Mouse (Mus musculus) lung, postnatal 4 days (tissue): ENCODE results near the gene B230104I21Rik.
A peak's percentile ranks its signal among the peaks of the same experiment; 100 is the strongest.

Experiments
- DNase-seq, 2 experiments: peaks; one replicate each; pipeline ENCODE4 v3.0.0; 2021

The B230104I21Rik gene

DNA sequence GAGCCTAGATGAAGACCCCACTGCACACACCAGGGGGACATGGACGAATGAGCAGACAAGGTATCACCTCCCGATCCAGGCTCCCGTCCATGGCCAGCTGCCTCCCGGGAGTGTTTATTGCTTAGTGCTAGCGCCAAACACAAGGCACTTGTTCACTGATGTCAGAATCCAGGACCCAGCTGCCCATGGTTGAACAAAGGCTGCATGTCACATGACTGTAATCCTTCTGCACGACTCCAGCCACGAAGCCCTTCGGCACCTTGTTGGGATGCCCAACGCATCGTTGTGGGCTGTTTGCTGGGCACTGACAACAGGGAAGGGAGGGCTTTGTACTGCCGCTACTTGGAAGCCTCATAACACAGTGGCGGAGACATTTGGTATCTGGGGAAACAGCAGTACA lies at the start of gene B230104I21Rik:
B230104I21Rik (plus strand) TSS at position 367 of the 400 bp plus-strand sequence.
- DNase-seq: no peak

DNA sequence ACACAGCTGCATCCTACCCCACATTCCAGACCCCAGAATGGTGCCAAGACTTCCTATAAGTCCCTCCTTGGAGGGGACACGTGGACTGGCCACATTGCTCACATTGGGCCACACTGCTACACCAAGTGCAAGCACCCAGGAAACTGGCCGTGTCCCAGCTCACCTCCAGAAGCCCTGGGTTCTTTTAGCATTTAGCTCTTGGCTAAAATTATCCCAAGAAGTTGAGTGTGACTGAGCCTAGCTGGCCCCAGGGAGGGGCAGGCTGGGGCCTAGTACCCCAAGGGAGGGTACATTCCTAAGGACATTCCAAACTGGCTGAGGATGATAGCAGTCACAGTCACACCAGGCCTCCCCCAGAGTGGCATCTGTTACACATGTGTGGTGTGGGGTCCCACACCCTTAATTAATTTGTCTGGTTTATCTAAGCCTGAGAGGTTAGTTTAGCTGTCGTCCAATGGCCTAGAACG lies 42.2 kb upstream of the B230104I21Rik start:
- DNase-seq: peak in 1 of 2 experiments; percentile 51

- no peak for DNase-seq
These were observed 41.6 kb upstream of the B230104I21Rik start for GRCm38 (mm10) chr4:154294262-154294731.

DNA sequence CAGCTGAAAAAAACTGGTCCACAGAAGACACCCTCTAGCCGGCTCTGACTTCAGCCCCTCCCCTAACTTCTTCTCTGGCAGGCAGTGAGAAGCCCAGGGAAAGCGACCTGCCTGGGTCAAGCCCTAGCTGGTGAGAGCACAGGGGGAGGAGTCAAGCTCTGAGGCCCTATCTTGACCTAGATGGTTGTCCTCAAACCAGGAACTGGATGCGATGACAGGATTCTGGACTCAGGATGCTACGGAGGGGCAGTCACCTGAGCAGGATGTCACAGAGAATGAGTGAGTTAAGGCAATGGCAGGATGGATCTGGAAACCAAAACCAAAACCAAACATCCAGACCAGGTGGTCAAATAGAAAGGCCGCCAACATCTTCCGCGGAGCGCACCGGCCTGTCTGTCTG lies 38.2 kb upstream of the B230104I21Rik start:
- DNase-seq: peak in 1 of 2 experiments; percentile 34

GRCm38 (mm10) chr4:154299541-154300271 lies 36.2 kb upstream of the B230104I21Rik start:
- DNase-seq: peak; percentile 73 to 89

GRCm38 (mm10) chr4:154301466-154301881 lies 34.5 kb upstream of the B230104I21Rik start, which contains the start of gene Arhgef16:
Arhgef16 (minus strand) TSS chr4:154301676.
- peak in 1 of 2 experiments; percentile 55 for DNase-seq

DNA sequence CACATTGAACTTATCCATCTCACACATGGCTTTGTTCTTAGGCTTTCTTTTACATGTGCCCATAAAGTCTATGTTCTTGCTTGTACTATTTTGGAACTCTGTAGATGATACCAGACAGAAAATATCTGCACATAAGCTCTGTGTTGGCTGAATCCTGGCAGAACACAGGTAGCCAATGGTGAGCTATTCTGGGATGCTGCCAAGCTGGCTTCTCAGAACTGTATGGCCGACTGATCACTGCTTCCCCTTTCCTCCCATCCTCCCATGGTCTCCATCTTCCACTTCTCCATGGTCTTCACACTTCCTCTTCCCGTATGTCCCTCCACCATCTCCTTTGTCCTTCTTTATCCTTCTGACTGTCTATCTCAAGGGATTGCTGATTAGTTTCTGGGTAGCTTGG lies 26.8 kb upstream of the B230104I21Rik start:
- DNase-seq: no peak

DNA sequence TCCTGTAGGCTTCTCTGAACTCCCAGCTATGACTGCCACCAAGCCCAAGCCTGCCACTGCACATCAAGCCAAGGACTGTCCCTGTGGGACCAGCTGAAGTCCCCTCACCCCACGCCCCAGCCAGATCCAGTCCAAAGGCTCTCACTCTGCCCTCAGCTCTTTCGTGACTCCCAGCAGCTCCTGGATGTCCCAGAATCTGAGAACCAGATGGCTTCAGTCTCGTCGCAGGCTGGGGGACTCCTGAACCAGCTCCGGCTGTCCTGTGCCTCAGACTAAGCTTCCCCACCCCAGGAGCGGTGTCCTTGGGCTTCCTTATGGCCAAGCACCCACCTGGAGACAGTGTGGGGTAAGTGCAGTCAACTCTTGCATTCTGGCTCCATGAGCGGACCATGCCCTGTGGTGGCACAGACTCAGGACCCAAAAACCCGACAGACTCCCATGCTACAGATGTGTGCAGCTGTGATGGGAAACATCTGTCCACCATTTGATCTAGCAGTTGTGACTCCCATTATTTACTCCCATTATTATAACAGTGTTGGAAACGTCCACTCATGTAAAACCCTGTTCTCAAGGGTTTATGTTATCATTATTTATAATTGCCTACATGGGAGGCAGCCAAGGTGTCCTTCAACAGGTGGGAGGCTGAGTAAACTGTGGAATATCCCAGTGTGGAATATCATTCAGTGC lies 25.2 kb upstream of the B230104I21Rik start:
- DNase-seq: peak in 1 of 2 experiments; percentile 59

DNA sequence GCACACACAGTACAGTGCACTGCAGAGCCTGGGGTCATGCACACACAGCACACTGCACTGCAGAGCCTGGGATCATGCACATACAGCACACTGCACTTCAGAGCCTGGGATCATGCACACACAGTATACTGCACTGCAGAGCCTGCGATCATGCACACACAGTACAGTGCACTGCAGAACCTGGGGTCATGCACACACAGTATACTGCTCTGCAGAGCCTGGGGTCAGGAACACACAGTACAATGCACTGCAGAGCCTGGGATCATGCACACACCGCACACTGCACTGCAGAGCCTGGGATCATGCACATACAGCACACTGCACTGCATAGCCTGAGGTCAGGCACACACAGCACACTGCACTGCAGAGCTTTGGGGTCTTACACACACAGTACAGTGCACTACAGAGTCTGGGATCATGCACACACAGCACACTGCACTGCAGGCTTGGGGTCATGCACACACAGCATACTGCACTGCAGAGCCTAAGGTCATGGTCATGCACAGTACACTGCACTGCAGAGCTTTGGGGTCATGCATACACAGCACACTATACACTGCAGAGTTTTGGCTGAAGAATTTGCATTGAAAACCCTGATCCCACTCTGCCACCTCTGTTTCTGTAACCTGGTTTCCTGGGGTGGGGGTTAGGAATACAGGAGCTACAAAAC lies 23.6 kb upstream of the B230104I21Rik start:
- DNase-seq: no peak

DNA sequence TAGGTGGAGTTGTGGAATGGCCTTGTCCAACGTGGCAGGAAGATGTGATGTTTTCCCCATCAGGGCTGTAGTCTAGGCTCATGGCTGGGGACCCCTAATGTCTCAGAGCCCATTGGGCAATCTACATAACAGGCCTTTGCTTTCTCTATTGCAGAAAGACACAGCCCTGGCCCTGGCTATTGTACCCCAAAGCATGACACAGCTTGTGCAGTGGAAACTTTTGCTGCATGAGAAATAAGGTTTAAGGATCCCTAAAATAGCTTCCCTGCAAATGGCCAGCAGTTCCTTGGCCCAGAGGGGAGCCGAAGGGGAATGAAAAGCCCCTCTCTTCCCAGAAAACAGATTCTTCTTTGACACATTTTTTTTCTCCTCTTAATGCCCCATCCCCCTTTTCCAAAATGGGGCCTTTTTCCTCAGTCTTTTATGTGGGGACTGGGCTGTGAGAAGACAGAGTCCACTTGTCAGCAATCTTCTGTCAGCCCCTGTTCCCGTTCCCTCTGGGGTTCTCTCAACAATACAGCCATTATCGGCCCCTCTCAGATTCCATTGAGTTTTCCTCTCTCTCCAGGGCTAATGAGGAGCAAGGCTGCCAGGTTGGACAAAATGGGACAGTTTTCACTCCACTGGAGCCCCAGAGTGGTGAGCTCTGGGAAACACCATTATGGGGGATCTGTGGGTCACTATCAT lies 22.8 kb upstream of the B230104I21Rik start:
- DNase-seq: no peak

GRCm38 (mm10) chr4:154313622-154313967 lies 22.3 kb upstream of the B230104I21Rik start:
- no peak for DNase-seq

DNA sequence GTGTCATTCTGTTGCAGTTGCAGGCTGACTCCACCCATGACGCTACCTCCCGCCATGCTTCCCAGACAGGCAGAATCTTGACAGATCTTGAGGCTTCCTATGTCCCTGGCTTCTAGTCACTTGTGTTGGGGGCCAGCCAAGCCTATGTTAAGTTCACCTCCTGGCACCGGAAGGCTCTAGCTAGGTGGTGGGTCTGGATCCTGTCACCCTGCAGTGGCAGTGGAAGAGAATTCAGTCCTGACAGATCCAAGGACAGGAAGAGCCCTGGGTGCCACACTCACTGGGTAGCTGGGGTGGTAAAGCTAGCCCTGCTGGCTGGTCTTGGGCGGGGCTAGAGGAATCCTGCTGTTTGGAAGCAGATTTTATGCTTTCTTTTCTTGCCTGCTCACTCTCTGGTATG lies 10.5 kb upstream of the B230104I21Rik start:
- no peak for DNase-seq

DNA sequence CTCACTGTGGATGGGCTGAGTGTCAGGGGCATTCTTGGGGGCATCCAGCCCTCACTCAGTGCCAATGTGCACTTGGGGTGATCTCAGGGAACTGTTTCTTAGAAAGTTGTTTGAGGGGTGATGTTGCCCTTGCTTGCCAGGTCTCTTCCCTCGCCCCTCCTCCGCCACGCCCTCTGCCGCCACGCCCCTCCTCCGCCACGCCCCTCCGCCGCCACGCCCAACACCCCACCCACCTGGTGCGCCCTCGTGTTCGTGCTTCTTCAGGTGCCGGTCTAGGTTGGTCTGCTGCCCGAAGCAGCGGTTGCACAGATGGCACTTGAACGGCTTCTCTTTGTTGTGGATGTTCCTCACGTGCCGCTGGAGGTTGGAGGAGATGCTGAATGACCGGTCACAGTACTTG lies 7.5 kb upstream of the B230104I21Rik start:
- DNase-seq: no peak

DNA sequence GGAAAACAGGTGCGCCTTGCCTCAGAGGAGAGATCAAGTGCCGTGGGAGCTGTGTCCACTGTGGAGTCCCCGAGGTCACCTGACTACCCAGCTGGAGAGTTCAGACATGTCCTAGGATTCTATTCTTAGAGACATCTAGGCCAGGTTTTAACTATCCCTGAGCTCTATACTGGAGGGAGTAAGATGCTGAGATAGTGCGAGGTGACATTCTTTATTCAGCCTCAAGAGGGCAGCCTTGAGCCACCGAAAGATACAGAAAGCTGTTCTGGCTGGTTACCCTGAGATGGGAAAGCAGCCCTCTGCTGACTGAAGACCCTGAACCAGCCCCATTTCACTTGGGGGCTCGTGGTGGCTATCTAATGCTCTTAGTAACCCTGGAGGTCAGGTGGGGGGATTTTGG lies 7.1 kb upstream of the B230104I21Rik start:
- peak in 1 of 2 experiments; percentile 75 for DNase-seq

DNA sequence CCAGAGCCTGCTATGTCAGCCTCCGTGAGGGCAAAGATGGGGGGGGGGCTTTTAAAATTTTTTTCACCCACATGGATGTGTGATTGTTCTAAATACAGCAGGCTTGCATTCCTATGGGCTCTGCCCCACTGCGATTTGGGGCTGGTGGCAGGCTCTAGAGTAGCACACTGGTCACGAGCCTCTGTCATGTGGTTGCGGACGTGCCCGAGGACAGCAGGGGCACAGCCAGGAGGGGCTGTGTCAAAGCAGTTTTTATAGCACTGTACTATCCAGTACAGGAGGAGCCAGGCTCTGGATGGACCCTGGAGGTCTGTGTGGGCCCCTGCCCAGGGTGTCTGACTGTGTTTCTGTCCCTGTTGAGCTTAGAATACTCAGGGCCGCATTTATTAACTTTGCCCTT lies 5.9 kb upstream of the B230104I21Rik start:
- DNase-seq: no peak

GRCm38 (mm10) chr4:154331271-154331670 lies 4.7 kb upstream of the B230104I21Rik start:
- DNase-seq: peak; percentile 36 to 70

DNA sequence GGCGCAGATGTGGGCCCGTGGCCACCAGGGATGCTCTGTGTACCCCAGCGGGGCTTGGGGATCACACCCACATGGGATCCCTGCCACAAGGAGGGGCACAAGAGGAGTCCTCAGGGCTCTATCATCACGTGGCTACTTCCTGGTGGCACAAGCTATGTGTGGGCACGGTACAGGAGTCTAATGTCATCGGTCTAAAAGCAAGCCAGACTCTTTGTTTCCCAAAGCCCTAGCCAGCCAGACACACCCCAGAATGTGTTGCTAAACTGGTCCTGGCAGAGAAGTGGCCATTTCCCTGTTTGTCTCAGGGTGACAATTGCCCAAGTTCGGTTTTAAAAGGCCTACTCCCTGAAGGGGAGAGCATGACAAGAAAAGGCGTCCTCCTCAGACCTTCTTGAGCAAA lies 2.6 kb upstream of the B230104I21Rik start:
- peak; percentile 37 to 47 for DNase-seq

DNA sequence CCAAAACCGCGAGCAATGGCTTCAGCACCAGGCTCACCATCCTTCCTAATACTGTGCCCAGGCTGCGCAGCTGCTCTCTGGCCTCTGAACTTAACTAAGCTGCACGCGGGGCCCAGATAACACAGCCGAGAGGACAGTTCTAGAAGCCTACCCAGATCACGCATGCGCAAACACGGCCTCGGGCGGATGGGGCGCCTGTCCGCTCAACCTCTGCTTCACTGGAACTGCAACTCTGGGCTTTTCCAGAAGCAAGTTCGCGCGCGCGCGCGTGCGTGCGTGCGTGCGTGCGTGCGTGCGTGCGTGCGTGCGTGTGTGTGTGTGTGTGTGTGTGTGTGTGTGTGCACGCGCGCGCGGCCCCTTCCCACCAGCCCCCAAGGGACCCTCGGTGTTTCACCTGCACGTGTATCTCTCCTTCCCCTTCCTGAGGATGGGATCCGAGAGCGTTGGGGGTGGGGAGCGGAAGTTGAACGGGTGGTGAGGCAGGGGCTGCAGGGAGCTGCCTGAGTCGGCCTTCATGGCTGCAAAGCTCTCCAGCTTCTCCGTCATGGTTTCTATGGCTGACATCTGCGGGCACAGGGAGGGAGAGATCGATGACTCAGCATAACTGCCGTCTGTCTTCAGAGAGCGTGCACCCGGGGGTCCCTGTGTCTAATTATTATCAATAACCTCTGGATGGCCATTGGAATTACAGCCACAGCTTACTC lies 1.1 kb upstream of the B230104I21Rik start:
- peak; percentile 61 to 69 for DNase-seq

DNA sequence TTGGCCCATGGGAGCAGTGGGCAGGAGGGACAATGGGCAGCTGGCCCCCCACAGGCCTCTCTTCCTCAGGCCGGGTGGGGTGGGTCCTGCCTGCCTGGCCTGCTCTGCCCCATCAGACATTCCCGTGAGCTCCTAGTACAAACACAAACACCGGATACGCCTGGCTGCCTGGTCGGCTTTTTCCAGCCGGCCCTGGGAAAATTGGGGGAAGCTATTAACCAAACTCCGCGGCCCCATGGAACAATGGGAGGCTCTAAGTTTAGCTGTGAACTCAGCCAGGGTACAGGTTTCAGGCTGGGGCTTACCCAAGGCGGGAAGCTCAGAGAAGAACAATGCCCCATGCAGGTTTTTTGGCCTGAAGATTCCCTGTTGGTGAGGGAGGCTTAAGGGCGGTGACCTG lies 723 bp downstream of the B230104I21Rik start:
- DNase-seq: peak; percentile 72 to 86

GRCm38 (mm10) chr4:154346731-154347522 lies 11.0 kb downstream of the B230104I21Rik start:
- DNase-seq: no peak

DNA sequence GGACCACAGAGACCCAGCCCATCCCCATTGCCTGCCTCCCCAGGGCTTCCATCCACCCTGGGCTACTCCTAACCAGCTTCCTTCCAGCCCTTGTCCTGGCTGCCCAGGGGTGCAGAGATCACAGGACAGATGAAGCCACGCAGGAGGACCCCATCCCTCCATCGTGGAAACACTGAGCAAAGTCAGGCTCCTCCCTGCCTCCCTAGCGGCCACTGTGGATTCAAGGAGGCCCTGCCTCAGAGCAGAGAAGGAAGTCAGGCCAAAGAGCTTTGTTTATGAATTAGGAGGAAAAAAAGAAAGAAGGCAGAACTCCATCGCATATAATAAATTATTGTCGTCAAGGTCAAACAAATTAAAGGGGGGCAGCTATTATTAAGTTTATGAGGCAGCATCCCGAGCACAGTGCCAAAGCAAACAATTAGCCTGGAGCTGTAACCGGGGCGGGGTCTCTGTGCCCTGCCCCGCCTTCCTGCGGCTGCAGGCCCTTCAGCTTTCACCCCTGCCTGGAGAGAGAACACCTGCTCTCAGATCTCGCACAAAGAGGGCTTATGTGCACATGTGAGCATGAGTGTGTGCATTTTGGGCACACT lies 12.4 kb downstream of the B230104I21Rik start:
- peak; percentile 47 to 72 for DNase-seq
